Mouse (Mus musculus) neutrophil, adult 5-6 weeks (primary cell): ENCODE data around the gene Calm4. TPM values are rescaled to one million over a fixed set of nuclear protein-coding genes. Genes with fewer than 3 reads are reported as not detected.
"Not testable (repeated sequence)": the region's sequence is repeated elsewhere in the genome, so short reads cannot be mapped to it uniquely, and the experiment has no call there.

ENCODE experiments used
- ATAC-seq: fragments of 151-379, 151-347 bp; 2 replicates; pipeline ENCODE4 v1.8.0; 2017; ENCODE audit warnings: mild to moderate bottlenecking, moderate TSS enrichment; ENCODE audit not compliant: insufficient number of reproducible peaks, poor library complexity, low FRiP score, severe bottlenecking; ENCODE audit errors: extremely low read depth
- total RNA-seq: library from RNA; stranded (forward); fragments of 200-1000 nt; gene quantifications from 2 replicates; pipeline ENCODE4 v1.2.3, GENCODE M21; 2017

The Calm4 gene
- not detected in 2 replicates for total RNA-seq

GRCm38 (mm10) chr13:3837312-3837807, at the start of gene Calm4:
Gene Calm4 (plus strand): TSS chr13:3837757.
- peak; percentile 20; the same call in 1 of the 2 replicates for ATAC-seq

- no peak for ATAC-seq
These were observed 49.0 kb upstream of the Calm4 start for GRCm38 (mm10) chr13:3788588-3788987.

- ATAC-seq = no peak
These were observed 48.0 kb upstream of the Calm4 start for GRCm38 (mm10) chr13:3789531-3789930.

GRCm38 (mm10) chr13:3796649-3797048, 40.9 kb upstream of the Calm4 start:
- no peak for ATAC-seq

GRCm38 (mm10) chr13:3798751-3799150, 38.8 kb upstream of the Calm4 start:
- ATAC-seq = no peak

GRCm38 (mm10) chr13:3799386-3799785, 38.2 kb upstream of the Calm4 start:
- ATAC-seq = no peak

- ATAC-seq = no peak
These were observed 33.4 kb upstream of the Calm4 start, which contains the start of gene Calml3 for GRCm38 (mm10) chr13:3804186-3804585. Gene Calml3 (minus strand): TSS chr13:3804316.

- ATAC-seq = no peak
These were observed 32.4 kb upstream of the Calm4 start for GRCm38 (mm10) chr13:3805132-3805531.

- ATAC-seq = no peak
These were observed 31.9 kb upstream of the Calm4 start for GRCm38 (mm10) chr13:3805638-3806037.

- no peak for ATAC-seq
These were observed 30.3 kb upstream of the Calm4 start for GRCm38 (mm10) chr13:3807131-3807827.

- no peak for ATAC-seq
These were observed 19.4 kb upstream of the Calm4 start for GRCm38 (mm10) chr13:3818012-3818739.

GRCm38 (mm10) chr13:3818740-3819076, 18.8 kb upstream of the Calm4 start:
- no peak for ATAC-seq

GRCm38 (mm10) chr13:3822105-3822504, 15.5 kb upstream of the Calm4 start:
- no peak for ATAC-seq

GRCm38 (mm10) chr13:3825726-3826125, 11.8 kb upstream of the Calm4 start:
- ATAC-seq = no peak

- no peak for ATAC-seq
These were observed 6.0 kb upstream of the Calm4 start for GRCm38 (mm10) chr13:3831546-3831945.

- ATAC-seq = no peak
These were observed 5.6 kb upstream of the Calm4 start for GRCm38 (mm10) chr13:3831994-3832393.

GRCm38 (mm10) chr13:3832450-3832849, 5.1 kb upstream of the Calm4 start:
- no peak for ATAC-seq

- ATAC-seq = not testable (repeated sequence)
These were observed 3.9 kb upstream of the Calm4 start for GRCm38 (mm10) chr13:3833644-3834043.

- not testable (repeated sequence) for ATAC-seq
These were observed 3.1 kb downstream of the Calm4 start for GRCm38 (mm10) chr13:3840662-3841061.

GRCm38 (mm10) chr13:3850330-3850729, 12.8 kb downstream of the Calm4 start:
- ATAC-seq = no peak
